Mouse (Mus musculus) brown adipose tissue, adult 24 weeks (tissue): ENCODE results near the gene Gm17428. TPM values are rescaled to one million over a fixed set of nuclear protein-coding genes. Genes with fewer than 3 reads are reported as not detected.
"Not testable (repeated sequence)": the region's sequence is repeated elsewhere in the genome, so short reads cannot be mapped to it uniquely, and the experiment has no call there.

Experiments
- H3K27ac ChIP-seq: fragments of 200-500 bp; replicated peaks from 2 replicates; pipeline ENCODE4 v1.5.1; 2012; ENCODE audit warnings: low read depth, mild to moderate bottlenecking, low read length
- H3K4me1 ChIP-seq: fragments of 200-500 bp; 2 replicates; pipeline ENCODE4 v1.6.1; 2012; ENCODE audit warnings: low read length, mixed read lengths; ENCODE audit not compliant: control insufficient read depth, insufficient read depth, insufficient read length
- H3K4me3 ChIP-seq: fragments of 200-500 bp; 2 replicates; pipeline ENCODE4 v1.5.1; 2012; ENCODE audit warnings: low read depth, mild to moderate bottlenecking, low read length, moderate library complexity; ENCODE audit not compliant: insufficient read depth
- polyA plus RNA-seq: library from polyadenylated mRNA; stranded (reverse); fragments of >200 nt; gene quantifications from 2 replicates; pipeline ENCODE4 v1.2.4, GENCODE M21; 2012; ENCODE audit not compliant: missing spikeins, insufficient read depth, insufficient read length

The Gm17428 gene
- polyA plus RNA-seq, 1 experiment = not detected

GRCm38 (mm10) chr14:54961487-54961886, 15.2 kb upstream of the Gm17428 start:
- Histone ChIP-seq H3K4me1 (no peaks in the 10 kb centered on the region), H3K4me3 (no peak overlapping the region), H3K27ac (no peak overlapping the region)

- H3K4me3 ChIP-seq = no peak overlapping the region
- no peaks in the 10 kb centered on the region for H3K4me1 ChIP-seq
- H3K27ac ChIP-seq = no peak overlapping the region
Observed at GRCm38 (mm10) chr14:54962714-54963113, 14.0 kb upstream of the Gm17428 start.

GRCm38 (mm10) chr14:54963727-54964126, 13.0 kb upstream of the Gm17428 start:
- H3K27ac ChIP-seq = no peak overlapping the region
- H3K4me1 ChIP-seq = no peaks in the 10 kb centered on the region
- H3K4me3 ChIP-seq = no peak overlapping the region

GRCm38 (mm10) chr14:54965044-54965443, 11.7 kb upstream of the Gm17428 start:
- no peak overlapping the region for H3K4me3 ChIP-seq
- H3K27ac ChIP-seq = no peak overlapping the region
- no peaks in the 10 kb centered on the region for H3K4me1 ChIP-seq

GRCm38 (mm10) chr14:54965631-54966030, 11.1 kb upstream of the Gm17428 start:
- H3K4me3 ChIP-seq = no peak overlapping the region
- no peaks in the 10 kb centered on the region for H3K4me1 ChIP-seq
- no peak overlapping the region for H3K27ac ChIP-seq

GRCm38 (mm10) chr14:54966320-54966977, 10.3 kb upstream of the Gm17428 start, which contains the start of gene Myh6:
TSS of gene Myh6 (minus strand) at chr14:54966927.
- H3K4me3 ChIP-seq = no peak within 1 kb of the TSS
- H3K27ac ChIP-seq = no peak within 1 kb of the TSS
- H3K4me1 ChIP-seq = no peaks in the 10 kb centered on the region

GRCm38 (mm10) chr14:54967874-54968273, 8.9 kb upstream of the Gm17428 start:
- Histone ChIP-seq H3K27ac (no peak overlapping the region), H3K4me3 (no peak overlapping the region), H3K4me1 (no peaks in the 10 kb centered on the region)

- H3K27ac ChIP-seq = no peak overlapping the region
- H3K4me1 ChIP-seq = no peaks in the 10 kb centered on the region
- H3K4me3 ChIP-seq = no peak overlapping the region
Observed at GRCm38 (mm10) chr14:54968344-54968743, 8.4 kb upstream of the Gm17428 start.

GRCm38 (mm10) chr14:54972786-54973185, 3.9 kb upstream of the Gm17428 start:
- H3K27ac ChIP-seq, H3K4me3 ChIP-seq, H3K4me1 ChIP-seq: not testable (repeated sequence)

GRCm38 (mm10) chr14:54974068-54974791, 2.5 kb upstream of the Gm17428 start:
- Histone ChIP-seq H3K4me1 (no peaks in the 10 kb centered on the region), H3K27ac (no peak overlapping the region), H3K4me3 (no peak overlapping the region)

GRCm38 (mm10) chr14:54978664-54979063, 1.9 kb downstream of the Gm17428 start:
- Histone ChIP-seq H3K4me1 (no peaks in the 10 kb centered on the region), H3K4me3 (no peak overlapping the region), H3K27ac (no peak overlapping the region)

- H3K27ac ChIP-seq = no peak overlapping the region
- H3K4me1 ChIP-seq = no peaks in the 10 kb centered on the region
- no peak overlapping the region for H3K4me3 ChIP-seq
Observed at GRCm38 (mm10) chr14:54981934-54982333, 5.2 kb downstream of the Gm17428 start.

GRCm38 (mm10) chr14:54988350-54988874, 11.7 kb downstream of the Gm17428 start:
- H3K27ac ChIP-seq, H3K4me3 ChIP-seq, H3K4me1 ChIP-seq: not testable (repeated sequence)

- no peak overlapping the region for H3K27ac ChIP-seq
- H3K4me1 ChIP-seq = no peaks in the 10 kb centered on the region
- H3K4me3 ChIP-seq = no peak overlapping the region
Observed at GRCm38 (mm10) chr14:54988882-54989281, 12.1 kb downstream of the Gm17428 start.

- H3K27ac ChIP-seq = no peak overlapping the region
- H3K4me3 ChIP-seq = no peak overlapping the region
- H3K4me1 ChIP-seq = no peaks in the 10 kb centered on the region
Observed at GRCm38 (mm10) chr14:54989886-54990441, 13.2 kb downstream of the Gm17428 start.
